Mouse (Mus musculus): ENCODE data around the gene Cadm3.

- TF ChIP-seq POLR2A (IDR thresholded peaks at IDR 0.05; ENCODE audit: borderline replicate concordance, insufficient read depth, low read length) (no peak), CTCF (IDR thresholded peaks at IDR 0.05; ENCODE audit: borderline replicate concordance, insufficient read depth, low read depth, low read length) (no peak)
These were observed 22.4 kb downstream of the Cadm3 start for GRCm38 (mm10) chr1:173345112-173345511.

Measured in cerebellum, adult 2 months (tissue).